Mouse (Mus musculus): ENCODE measurements around the gene Kdm5a.

The Kdm5a gene

GRCm38 (mm10) chr6:120442171-120442749 lies 78.3 kb downstream of the Kdm5a start:
- DNase-seq (ENCODE audit: low read depth, low spot score), result no peak

DNA sequence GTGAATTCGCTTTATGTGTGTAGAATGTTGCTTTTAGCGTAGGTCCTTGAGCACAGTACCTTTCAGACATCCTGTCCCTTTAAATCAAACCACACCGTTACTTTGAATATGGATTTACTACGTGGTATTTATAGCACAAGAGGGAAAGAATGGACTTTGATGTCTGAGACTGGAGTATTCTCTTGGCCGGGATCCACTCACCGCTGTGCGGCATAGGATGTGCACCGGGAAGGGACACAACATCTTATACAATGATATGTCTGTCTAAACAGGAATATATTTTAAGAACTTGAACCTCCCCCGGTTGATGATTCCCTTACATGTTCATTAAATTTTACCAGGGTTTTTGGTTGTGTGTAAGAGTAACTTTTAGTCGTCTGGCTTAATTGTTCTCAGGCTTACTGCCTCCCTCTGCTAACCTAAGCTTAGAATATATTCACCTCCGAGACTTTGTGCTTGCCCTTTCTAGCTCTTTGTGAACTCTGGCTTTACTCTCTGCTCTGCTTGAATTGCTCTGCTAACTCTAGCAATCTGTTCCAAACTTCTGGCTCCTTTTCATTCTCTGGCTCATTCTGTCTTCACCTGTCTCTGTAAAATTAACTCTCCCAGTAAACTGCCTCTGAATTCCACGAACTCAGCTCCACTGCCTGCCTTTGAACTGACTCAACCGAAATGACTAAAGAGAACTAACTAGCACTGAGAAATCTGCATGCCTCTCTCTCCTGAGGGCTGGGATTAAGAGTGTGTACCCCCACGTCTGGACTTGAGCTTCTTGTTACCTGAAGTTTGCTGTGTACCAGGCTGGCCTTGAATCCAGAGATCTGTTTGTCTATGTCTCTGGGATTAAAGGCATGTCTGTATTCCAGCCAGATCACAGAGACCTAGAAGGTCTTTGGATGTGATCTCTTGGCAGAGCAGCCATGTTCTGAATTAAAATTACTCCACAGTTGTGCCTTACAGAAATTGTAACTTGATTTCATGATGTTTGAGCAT lies 79.7 kb downstream of the Kdm5a start:
- no peak for DNase-seq (ENCODE audit: low read depth, low spot score)

DNA sequence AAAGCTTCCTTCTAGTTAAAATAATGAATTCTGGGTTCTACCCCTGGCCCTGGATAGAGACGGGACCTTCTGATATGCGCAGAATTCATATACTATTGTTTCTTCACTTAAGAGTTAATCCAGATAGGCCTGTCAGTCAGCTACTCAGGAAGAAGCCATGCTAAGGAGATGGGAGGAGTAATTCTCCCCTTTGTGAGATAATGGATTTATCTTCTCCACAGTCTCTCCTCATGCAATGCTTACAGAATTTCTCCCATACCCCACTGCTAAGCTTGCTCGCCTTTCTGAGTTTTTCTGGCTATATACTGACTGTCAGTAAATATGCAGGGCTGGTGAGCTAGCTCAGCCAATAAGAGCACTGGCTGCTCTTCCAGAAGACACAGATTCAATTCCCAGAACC lies 86.3 kb downstream of the Kdm5a start:
- DNase-seq (ENCODE audit: low read depth, low spot score), result no peak

GRCm38 (mm10) chr6:120452384-120453102 lies 88.6 kb downstream of the Kdm5a start:
- DNase-seq (ENCODE audit: low read depth, low spot score), result no peak

- no peak for DNase-seq (ENCODE audit: low read depth, low spot score)
These were observed 89.2 kb downstream of the Kdm5a start for GRCm38 (mm10) chr6:120453103-120453445.

GRCm38 (mm10) chr6:120453556-120453955 lies 89.6 kb downstream of the Kdm5a start:
- DNase-seq (ENCODE audit: low read depth, low spot score), result no peak

DNA sequence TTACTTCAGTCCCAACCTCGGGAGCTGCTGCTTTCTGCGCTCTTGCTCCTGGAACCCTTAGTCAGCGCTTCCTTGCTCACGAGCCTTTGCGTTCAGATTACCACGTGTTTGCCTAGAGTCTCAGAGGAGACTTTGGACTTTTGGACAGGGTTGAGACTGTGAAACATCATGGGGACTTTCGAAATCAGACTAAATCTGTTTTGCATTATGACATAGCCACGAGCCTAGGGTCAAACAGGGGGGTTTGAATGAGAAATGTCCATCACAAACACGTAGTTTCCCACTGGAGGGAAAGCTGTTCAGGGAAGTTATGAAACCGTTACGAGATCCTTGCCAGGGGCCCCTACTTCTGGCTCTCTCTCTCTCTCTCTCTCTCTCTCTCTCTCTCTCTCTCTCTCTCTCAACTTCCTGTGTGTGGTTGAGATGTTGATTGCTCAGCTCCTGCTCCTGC lies 90.7 kb downstream of the Kdm5a start:
- DNase-seq (ENCODE audit: low read depth, low spot score), result no peak

DNA sequence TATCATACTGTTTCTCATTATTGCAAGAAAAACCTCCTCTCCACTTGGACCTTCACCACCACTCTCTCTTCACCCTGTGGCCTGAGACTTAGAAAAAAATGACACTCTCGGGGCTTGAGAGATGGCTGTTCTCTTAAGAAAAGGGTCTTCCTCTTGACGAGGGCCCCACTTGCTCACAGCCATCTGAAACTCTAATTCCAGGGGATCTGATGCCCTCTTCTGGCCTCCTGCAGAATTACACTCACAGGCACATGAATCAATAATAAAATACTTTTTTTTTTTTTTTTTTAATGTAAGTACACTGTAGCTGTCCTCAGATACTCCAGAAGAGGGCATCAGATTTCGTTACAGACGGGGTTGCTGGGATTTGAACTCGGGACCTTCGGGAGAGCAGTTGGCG lies 93.2 kb downstream of the Kdm5a start:
- DNase-seq (ENCODE audit: low read depth, low spot score), result no peak

GRCm38 (mm10) chr6:120457751-120458150 lies 93.8 kb downstream of the Kdm5a start:
- DNase-seq (ENCODE audit: low read depth, low spot score), result no peak

DNA sequence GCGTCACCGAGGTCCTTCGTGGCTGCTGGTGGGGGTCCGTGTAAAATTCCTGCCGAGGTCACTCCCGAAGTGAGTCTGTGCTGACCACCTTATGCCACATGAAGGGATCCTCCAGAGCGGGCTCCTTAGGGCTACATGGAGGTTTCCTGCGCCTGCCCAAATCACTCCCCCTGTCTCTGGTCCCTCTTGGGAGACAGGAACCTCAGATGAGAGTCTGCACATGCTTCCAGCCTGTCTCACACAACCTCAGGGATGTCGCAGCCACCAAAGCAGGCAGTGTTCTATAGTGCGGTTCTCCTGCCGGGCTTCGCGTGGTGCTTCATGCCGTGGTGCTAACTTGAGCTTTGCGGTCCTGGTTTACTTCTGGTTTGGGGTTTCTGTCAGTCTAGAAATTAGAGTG lies 97.3 kb downstream of the Kdm5a start:
- no peak for DNase-seq (ENCODE audit: low read depth, low spot score)

DNA sequence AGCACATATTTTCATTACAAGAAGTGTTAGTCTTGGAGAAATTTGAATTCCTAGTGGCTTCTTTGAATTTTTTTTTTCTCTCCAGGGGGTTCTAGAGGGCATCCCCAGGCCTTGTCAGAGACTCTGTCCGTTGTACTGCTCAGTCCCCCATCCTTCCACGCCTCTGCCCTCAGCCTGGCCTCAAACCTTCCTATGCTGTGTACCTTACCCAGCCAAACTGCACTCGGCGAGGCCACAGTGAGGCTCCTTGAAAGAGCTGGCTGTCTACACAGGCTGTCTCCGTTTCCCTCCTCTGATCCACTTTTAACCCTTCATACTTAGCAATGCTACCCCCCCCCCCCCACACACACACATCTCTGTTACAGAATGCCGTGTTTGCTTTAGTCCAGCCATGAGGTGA lies 98.3 kb downstream of the Kdm5a start:
- no peak for DNase-seq (ENCODE audit: low read depth, low spot score)

GRCm38 (mm10) chr6:120463086-120463871 lies 99.4 kb downstream of the Kdm5a start, which contains the start of gene Il17ra:
Gene Il17ra (plus strand): TSS chr6:120463247.
- peak; percentile 45 for DNase-seq (ENCODE audit: low read depth, low spot score)

GRCm38 (mm10) chr6:120463884-120464283 lies 100.0 kb downstream of the Kdm5a start:
- DNase-seq (ENCODE audit: low read depth, low spot score), result no peak

DNA sequence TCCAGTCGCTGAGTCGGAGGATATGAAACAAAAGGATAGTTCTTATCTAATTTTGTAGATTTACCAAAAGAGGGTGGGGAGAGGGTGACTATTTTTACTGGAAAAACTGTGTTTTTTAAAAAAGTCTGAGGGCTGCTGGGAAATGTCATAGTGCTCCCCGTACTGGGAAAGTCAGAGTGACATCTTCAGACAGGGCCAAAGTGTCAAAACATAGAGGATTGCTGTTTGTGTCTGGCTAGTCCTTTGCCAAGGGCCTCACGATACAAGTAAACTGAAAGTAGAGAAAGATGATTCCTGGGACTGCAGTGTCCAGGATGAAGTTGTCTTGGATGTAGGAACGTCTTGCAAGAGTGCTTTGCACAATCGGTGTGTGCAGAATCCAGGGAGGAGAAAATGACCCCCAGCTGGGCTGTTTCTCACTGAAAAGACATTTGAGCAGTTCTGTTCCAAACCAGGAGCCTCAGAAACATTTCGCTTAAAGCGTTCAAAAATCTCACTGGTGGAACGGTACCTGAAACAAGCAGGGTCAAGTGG lies 100.5 kb downstream of the Kdm5a start:
- no peak for DNase-seq (ENCODE audit: low read depth, low spot score)

DNA sequence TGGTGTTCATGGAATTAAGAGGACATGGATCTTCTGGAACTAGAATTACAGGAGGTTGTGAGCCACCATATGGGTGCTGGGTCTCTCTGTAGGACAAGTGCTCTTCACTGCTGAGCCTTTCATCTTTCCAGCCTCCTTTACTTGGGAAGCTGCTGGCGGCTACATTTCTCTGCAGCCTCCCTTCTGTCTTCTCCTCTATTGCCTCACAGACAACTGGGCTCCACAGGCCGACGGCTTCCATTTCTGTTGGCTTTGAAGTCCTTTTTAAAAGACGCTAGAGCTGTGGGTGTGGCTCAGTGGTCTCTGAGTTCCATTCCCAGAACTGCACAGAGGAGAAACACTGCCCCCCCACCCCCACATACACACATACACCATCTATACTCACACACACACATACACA lies 101.5 kb downstream of the Kdm5a start:
- no peak for DNase-seq (ENCODE audit: low read depth, low spot score)

DNA sequence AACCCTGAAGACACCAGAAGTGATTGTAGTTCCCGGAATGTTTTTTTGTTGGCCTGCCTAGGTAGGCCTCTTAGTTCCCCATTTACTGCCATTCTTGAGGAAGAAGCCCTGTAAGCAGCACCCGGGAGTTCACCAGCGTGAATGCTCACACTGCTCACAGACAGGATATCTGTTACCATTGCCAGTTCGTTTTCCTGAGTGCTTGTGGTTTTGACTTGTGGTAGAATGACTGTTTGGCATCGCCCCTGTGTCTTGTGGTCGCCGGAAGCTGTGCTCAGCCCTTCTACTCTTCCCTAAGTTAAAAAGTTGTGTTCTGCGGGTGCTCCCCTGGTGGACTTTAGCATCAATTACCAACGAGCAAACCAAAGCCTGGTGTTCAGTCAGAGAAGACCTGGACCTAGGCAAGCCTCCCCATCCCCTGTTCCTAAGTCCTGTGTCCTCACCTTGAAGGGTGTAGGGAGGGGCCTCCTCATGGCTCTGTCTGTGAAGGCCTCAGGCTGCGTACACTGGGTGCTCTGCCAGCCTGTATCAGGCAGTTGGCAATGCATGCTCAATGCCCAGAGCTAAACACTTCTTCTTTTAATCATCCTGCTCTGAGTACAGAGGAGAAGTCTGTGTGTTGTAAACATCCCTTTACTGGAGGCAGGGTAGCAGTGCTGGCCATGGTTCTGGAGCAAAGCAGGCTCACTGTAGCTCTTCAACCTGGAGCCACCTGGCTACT lies 102.8 kb downstream of the Kdm5a start:
- no peak for DNase-seq (ENCODE audit: low read depth, low spot score)

- no peak for DNase-seq (ENCODE audit: low read depth, low spot score)
These were observed 104.3 kb downstream of the Kdm5a start for GRCm38 (mm10) chr6:120468259-120468658.

GRCm38 (mm10) chr6:120469268-120469667 lies 105.3 kb downstream of the Kdm5a start:
- DNase-seq (ENCODE audit: low read depth, low spot score), result no peak

DNA sequence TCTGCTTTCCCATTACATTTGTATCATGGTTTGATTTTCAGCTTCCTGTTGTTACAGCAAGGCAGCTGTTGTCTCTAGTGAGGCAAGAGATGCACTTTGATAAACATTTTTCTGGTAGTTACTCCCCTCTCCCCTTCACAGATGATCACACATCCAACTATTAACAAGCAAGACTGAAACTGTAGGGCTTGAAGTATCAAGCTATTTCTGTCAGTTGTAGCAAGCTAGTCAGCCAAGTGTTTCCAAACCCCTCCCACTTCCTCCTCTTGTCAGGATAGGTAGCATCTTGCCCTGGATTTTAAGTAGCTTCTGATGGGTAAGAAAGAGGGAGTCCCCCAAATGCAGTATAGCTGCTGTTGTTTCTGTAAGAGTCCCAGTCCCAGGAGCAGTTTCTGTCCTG lies 105.8 kb downstream of the Kdm5a start:
- DNase-seq (ENCODE audit: low read depth, low spot score), result no peak

- DNase-seq (ENCODE audit: low read depth, low spot score), result no peak
These were observed 106.7 kb downstream of the Kdm5a start for GRCm38 (mm10) chr6:120470666-120471065.

All from retina, adult 2 months (tissue).